Mouse (Mus musculus): ENCODE measurements around the gene Nfasc. TPM values are rescaled to one million over a fixed set of nuclear protein-coding genes. Genes with fewer than 3 reads are reported as not detected.

Gene Nfasc
- polyA plus RNA-seq, 1 experiment = 0.75 TPM

DNA sequence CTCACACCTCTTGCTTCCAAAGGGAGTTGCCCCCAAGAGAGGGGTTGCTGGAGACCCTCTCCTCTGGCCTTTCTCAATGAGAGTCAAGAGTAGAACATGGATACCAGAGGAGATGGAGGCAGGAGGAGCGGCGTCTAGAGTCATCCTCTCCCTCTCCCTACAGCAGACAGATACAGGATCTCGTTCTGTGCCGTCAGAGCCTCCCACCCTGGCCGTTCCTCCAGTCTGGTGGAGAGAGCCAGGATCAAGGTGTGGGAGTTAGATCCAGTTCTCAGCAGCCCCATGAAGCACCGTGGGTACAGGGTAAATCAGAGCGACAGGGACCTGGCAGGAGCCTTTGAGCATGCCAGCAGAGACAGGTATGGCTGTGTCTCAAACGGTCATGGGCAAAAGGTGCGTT, 209.1 kb downstream of the Nfasc start:
- Histone ChIP-seq H3K27ac (ENCODE audit: control insufficient read depth, insufficient read depth, low read depth, low read length, poor library complexity) (no peak overlapping the region), H3K4me1 (ENCODE audit: control insufficient read depth, insufficient read depth, low read length) (peaks cover 1% of the 10 kb centered on the region; the same call in 1 of the 2 replicates), H3K4me3 (replicated peaks; ENCODE audit: control insufficient read depth, low read depth, low read length) (no peak overlapping the region)
- TF ChIP-seq CTCF (IDR thresholded peaks at IDR 0.05; ENCODE audit: control insufficient read depth, insufficient read depth, low read length) = no peak
- TF ChIP-seq POLR2A (IDR thresholded peaks at IDR 0.05; ENCODE audit: borderline replicate concordance, control insufficient read depth, low read depth, low read length) = no peak
- WGBS = 73% methylated on average over 9 of the region's 9 CpGs

GRCm38 (mm10) chr1:132530631-132531191, 210.9 kb downstream of the Nfasc start:
- Histone ChIP-seq H3K4me3 (replicated peaks; ENCODE audit: control insufficient read depth, low read depth, low read length) (no peak overlapping the region), H3K27ac (ENCODE audit: control insufficient read depth, insufficient read depth, low read depth, low read length, poor library complexity) (no peak overlapping the region), H3K4me1 (ENCODE audit: control insufficient read depth, insufficient read depth, low read length) (peaks cover 1% of the 10 kb centered on the region; the same call in 1 of the 2 replicates)
- TF ChIP-seq CTCF (IDR thresholded peaks at IDR 0.05; ENCODE audit: control insufficient read depth, insufficient read depth, low read length) (no peak), POLR2A (IDR thresholded peaks at IDR 0.05; ENCODE audit: borderline replicate concordance, control insufficient read depth, low read depth, low read length) (no peak)
- 24% methylated on average over 5 of the region's 5 CpGs for WGBS

GRCm38 (mm10) chr1:132528647-132529334, 212.8 kb downstream of the Nfasc start:
- Histone ChIP-seq H3K4me3 (replicated peaks; ENCODE audit: control insufficient read depth, low read depth, low read length) (no peak overlapping the region), H3K4me1 (ENCODE audit: control insufficient read depth, insufficient read depth, low read length) (peaks cover 1% of the 10 kb centered on the region; the same call in 1 of the 2 replicates), H3K27ac (ENCODE audit: control insufficient read depth, insufficient read depth, low read depth, low read length, poor library complexity) (no peak overlapping the region)
- 78% methylated on average over 19 of the region's 19 CpGs for WGBS
- TF ChIP-seq POLR2A (IDR thresholded peaks at IDR 0.05; ENCODE audit: borderline replicate concordance, control insufficient read depth, low read depth, low read length) (no peak), CTCF (IDR thresholded peaks at IDR 0.05; ENCODE audit: control insufficient read depth, insufficient read depth, low read length) (no peak)

DNA sequence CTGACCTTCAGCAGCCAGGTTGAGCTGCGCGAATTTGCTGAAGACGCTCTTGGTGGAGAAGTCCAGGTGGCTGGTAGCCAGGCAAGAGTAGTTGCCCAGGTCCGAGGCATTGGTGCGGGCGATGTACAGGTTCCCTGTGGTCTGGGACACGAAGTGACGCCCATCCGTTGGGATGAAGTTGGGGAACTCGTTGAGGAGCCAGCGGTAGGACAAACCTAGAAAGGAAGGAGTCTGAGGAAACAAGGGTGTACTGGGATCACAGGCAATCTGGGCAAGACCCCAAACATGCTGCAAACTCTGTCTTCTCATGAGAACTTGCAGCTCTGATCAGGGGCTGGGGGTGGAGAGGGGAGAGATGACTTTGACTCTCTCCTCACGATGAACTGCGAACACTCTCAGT, 213.5 kb downstream of the Nfasc start:
- no peak overlapping the region for H3K27ac ChIP-seq (ENCODE audit: control insufficient read depth, insufficient read depth, low read depth, low read length, poor library complexity)
- no peak for TF ChIP-seq POLR2A (IDR thresholded peaks at IDR 0.05; ENCODE audit: borderline replicate concordance, control insufficient read depth, low read depth, low read length)
- no peak for TF ChIP-seq CTCF (IDR thresholded peaks at IDR 0.05; ENCODE audit: control insufficient read depth, insufficient read depth, low read length)
- no peaks in the 10 kb centered on the region for H3K4me1 ChIP-seq (ENCODE audit: control insufficient read depth, insufficient read depth, low read length)
- H3K4me3 ChIP-seq (replicated peaks; ENCODE audit: control insufficient read depth, low read depth, low read length) = no peak overlapping the region
- WGBS = 91% methylated on average over 13 of the region's 13 CpGs

DNA sequence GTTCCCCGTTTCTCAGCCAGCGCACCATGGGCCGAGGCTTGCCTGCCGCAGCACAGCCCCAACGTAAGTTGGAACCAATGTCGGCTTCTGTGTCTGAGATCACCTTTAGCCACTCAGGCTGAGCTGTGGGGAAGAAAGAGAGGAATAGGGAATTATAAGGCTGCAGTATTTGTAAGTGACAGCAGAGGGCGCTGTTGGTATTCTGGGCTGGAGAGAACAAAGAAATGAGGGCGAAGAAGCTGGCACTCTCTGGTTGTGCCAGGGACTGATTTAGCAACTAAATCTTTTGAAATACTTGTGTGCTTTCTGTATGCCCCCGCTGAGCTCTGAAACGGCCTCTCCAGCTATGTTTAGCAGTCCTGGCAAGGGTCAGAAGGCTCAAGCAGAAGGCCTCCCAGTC, 215.8 kb downstream of the Nfasc start:
- TF ChIP-seq POLR2A (IDR thresholded peaks at IDR 0.05; ENCODE audit: borderline replicate concordance, control insufficient read depth, low read depth, low read length) = no peak
- TF ChIP-seq CTCF (IDR thresholded peaks at IDR 0.05; ENCODE audit: control insufficient read depth, insufficient read depth, low read length) = peak; percentile 46
- 3% methylated on average over 10 of the region's 10 CpGs for WGBS
- H3K27ac ChIP-seq (ENCODE audit: control insufficient read depth, insufficient read depth, low read depth, low read length, poor library complexity) = no peak overlapping the region
- no peak overlapping the region for H3K4me3 ChIP-seq (replicated peaks; ENCODE audit: control insufficient read depth, low read depth, low read length)
- no peaks in the 10 kb centered on the region for H3K4me1 ChIP-seq (ENCODE audit: control insufficient read depth, insufficient read depth, low read length)

DNA sequence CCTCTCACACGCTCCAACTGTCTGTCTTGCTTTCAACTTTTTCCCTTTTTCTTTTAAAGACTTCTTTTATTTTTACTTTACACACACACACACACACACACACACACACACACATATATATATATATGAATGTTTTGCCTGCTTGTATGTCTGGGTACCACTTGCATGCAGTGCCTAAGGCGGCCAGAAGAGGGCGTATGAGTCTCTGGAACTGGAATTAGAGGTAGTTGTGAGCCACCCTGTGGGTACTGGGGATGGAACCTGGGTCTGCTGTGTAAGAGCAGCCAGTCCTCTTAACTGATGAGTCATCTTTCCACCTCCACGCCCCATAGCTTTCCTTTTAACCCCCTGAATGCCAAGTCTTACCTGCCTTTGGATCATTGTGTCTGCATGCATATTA, 217.7 kb downstream of the Nfasc start:
- TF ChIP-seq CTCF (IDR thresholded peaks at IDR 0.05; ENCODE audit: control insufficient read depth, insufficient read depth, low read length) (peak; percentile 63), POLR2A (IDR thresholded peaks at IDR 0.05; ENCODE audit: borderline replicate concordance, control insufficient read depth, low read depth, low read length) (no peak)
- Histone ChIP-seq H3K4me1 (ENCODE audit: control insufficient read depth, insufficient read depth, low read length) (no peaks in the 10 kb centered on the region), H3K4me3 (replicated peaks; ENCODE audit: control insufficient read depth, low read depth, low read length) (no peak overlapping the region), H3K27ac (ENCODE audit: control insufficient read depth, insufficient read depth, low read depth, low read length, poor library complexity) (no peak overlapping the region)
- 20% methylated on average over 4 of the region's 4 CpGs for WGBS

GRCm38 (mm10) chr1:132523048-132523447, 218.5 kb downstream of the Nfasc start:
- TF ChIP-seq CTCF (IDR thresholded peaks at IDR 0.05; ENCODE audit: control insufficient read depth, insufficient read depth, low read length) = no peak
- TF ChIP-seq POLR2A (IDR thresholded peaks at IDR 0.05; ENCODE audit: borderline replicate concordance, control insufficient read depth, low read depth, low read length) = no peak
- no peak overlapping the region for H3K27ac ChIP-seq (ENCODE audit: control insufficient read depth, insufficient read depth, low read depth, low read length, poor library complexity)
- H3K4me3 ChIP-seq (replicated peaks; ENCODE audit: control insufficient read depth, low read depth, low read length) = no peak overlapping the region
- H3K4me1 ChIP-seq (ENCODE audit: control insufficient read depth, insufficient read depth, low read length) = no peaks in the 10 kb centered on the region
- 83% methylated on average over 8 of the region's 8 CpGs for WGBS

DNA sequence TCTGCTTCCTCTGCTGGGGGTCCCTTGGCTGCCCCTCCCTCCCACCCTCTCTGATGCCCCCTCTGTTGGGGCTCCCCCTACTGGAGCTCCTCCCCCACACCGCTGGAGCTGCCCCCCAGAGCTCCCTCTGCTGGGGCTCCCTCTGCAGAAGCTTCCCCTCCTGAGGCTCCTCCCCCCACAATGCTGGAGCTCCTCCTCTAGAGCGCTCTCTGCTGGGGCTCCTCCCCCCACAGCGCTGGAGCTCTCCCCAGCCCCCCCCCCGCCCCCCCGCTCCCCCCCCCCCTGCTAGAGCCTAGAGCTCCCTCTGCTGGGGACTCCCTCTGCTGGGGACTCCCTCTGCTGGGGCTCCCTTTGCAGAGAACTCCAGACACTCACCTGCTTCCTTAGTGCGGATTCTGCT, 220.8 kb downstream of the Nfasc start:
- no peak overlapping the region for H3K4me3 ChIP-seq (replicated peaks; ENCODE audit: control insufficient read depth, low read depth, low read length)
- 6% methylated on average over 5 of the region's 6 CpGs for WGBS
- H3K27ac ChIP-seq (ENCODE audit: control insufficient read depth, insufficient read depth, low read depth, low read length, poor library complexity) = no peak overlapping the region
- TF ChIP-seq POLR2A (IDR thresholded peaks at IDR 0.05; ENCODE audit: borderline replicate concordance, control insufficient read depth, low read depth, low read length) (no peak), CTCF (IDR thresholded peaks at IDR 0.05; ENCODE audit: control insufficient read depth, insufficient read depth, low read length) (no peak)
- H3K4me1 ChIP-seq (ENCODE audit: control insufficient read depth, insufficient read depth, low read length) = no peaks in the 10 kb centered on the region
